Mouse (Mus musculus) kidney, adult 18-20 months (tissue): Measurements from ENCODE around the gene Reep3.

Experiments used
- DNase-seq: peaks from one replicate; pipeline ENCODE4 v3.0.0; 2021

Gene Reep3

DNA sequence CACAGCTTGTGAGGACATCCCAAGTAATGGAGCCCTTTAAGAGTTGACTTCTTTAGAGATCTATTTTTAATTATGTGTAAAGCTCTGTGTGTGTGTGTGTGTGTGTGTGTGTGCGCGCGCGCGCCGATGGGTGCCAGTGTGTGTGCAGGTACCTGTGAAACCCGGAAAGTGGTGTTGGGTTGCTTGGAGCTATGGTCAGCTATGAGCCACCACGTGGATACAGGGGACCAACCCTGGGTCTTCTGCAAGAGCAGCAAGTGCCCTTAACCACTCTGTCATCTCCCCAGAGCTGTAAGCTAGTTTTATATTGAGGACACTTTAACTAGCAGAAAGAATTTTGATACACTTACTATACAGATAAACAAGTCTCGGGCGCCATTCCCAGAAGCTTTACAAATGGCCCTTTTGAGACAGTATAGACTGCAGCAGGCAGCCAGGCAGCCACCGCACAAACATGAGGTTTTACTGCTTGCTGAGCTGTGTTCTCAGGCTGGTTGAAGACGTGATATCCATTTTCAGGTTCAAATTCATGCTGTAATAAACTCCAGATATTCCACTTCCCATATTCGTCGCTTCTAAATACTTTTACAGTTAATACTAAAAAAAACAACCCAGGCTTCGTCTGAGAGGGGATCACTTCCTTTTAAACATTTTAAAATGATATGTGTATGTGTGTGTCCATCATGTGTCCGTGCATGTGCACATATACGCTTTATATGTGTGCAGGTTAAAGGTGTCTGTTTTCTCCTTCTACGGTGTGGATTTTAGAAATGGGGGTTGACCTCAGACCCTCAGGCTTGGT is 15.3 kb downstream of the Reep3 start:
- DNase-seq: no peak

DNA sequence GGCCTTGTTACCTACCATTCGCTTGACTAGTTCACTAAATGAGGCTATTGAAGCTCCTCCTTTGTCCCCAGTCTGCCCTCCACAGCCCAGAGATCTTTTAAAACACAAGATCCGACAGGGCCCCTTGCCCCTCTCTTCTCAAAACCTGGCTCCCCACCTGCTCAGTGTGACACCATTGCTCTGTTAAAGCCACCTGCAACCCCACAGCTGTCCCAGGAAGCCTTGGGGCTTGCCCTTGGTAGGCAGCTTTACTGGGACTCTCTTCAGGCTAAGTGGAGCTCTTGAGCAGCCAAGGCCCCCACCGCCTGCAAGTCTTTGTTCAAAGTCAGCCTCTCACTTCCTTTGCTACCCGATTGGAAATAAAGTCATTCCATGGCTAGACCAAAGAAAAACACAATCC is 17.7 kb downstream of the Reep3 start:
- no peak for DNase-seq

- no peak for DNase-seq
Observed at GRCm38 (mm10) chr10:67075931-67076878, 20.5 kb downstream of the Reep3 start.

DNA sequence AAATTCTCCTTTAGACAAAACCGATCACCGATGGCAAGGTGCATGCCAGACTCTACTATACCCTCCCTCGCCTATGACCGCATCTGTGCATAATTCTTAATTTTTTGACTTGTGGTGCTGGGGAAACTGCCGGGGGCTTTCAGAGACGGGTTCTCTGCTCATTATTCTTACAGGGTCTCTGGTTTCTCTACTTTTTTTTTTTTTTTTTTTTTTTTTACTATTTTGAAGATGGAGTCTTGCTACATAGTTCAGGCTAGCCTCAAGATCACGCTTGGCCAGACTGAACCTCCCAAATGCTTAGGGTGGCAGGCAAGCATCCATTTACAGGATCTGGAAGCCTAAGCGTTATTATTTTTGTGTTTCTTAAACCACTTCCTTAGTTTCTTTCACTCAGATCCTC is 23.2 kb downstream of the Reep3 start:
- no peak for DNase-seq

DNA sequence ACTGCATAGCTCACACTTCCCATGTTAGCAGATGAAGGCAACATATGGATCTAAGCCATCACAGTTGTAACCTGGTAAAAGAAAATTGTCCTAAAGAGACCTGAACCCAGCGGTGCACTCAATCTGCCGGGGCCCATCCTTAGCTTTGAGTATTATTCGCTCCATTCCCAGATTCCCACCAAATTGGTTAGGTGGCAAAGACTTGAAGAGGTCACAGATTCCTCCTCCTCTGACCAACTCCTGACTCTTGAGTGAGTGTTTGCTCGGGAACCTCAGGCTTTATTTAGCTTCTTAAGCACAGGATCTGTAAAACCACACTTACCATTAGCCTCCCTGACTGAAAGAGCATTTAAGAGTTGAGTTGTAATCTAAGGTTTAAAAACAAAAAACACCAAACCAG is 24.1 kb downstream of the Reep3 start:
- DNase-seq: no peak

GRCm38 (mm10) chr10:67071884-67072283 is 24.9 kb downstream of the Reep3 start:
- no peak for DNase-seq

- DNase-seq: no peak
Observed at GRCm38 (mm10) chr10:67071389-67071788, 25.4 kb downstream of the Reep3 start.

GRCm38 (mm10) chr10:67069013-67069412 is 27.7 kb downstream of the Reep3 start:
- DNase-seq: no peak

- DNase-seq: no peak
Observed at GRCm38 (mm10) chr10:67066421-67066820, 30.3 kb downstream of the Reep3 start.

DNA sequence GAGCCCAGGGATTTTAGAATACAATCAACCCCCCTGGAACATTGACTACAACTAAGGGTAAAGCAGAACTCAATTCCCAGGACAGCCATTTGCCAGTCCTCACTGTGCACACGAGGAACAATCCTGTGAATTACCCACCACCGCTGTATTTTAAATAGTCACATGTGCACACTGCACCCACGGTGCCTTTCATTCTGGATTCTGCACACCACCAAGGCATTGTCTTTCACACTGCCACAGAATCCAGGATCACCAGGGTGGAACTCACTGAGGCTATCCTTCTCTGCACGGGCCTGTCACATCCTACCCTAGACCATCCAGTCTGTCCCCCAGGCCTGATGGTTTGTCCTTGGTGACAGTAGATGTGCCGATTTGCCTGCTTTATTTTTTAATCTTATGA is 30.8 kb downstream of the Reep3 start:
- DNase-seq: no peak

- DNase-seq: no peak
Observed at GRCm38 (mm10) chr10:67065277-67065887, 31.4 kb downstream of the Reep3 start.

DNA sequence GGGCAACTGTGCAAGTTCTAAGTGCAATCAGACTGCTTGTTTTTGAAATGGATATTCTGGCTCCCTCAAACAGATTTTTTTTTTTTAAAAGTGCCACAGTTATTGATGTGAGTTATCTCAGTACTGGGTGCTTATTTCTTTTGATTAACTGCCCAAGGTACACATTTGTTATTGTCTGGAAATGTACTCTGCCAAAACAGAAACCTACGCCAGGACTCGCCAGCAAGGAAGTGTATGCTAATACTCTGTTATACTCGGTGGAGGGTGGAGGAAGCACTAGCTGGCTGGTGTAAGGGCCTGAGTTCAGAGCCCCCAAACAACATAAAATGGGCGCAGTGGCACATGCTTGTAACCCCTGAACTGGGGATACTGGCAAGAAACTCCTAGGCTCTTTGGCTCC is 34.9 kb downstream of the Reep3 start:
- DNase-seq: no peak

DNA sequence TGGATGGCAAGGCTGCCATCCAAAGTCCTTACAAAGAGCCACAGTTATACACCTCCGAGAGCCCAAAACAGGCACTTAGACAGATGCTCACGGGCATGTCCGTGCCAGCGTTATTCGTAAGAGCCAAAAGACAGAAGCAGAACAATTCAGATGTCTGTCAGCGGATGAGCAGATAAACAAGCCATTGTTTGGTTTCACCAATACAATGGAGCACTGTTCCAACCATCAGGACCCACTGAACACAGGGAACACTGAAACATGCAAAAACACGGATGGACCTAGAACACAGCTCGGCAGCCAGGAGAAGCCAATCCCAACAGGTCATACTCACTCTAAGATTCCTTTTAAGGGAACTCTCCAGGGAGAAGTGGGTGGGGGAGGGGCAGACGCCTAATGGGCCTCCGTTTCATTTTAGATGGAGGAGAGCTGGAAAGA is 35.4 kb downstream of the Reep3 start:
- DNase-seq: no peak

GRCm38 (mm10) chr10:67058702-67059101 is 38.0 kb downstream of the Reep3 start:
- DNase-seq: no peak

- peak; percentile 70 for DNase-seq
Observed at GRCm38 (mm10) chr10:67058297-67058696, 38.4 kb downstream of the Reep3 start.

DNA sequence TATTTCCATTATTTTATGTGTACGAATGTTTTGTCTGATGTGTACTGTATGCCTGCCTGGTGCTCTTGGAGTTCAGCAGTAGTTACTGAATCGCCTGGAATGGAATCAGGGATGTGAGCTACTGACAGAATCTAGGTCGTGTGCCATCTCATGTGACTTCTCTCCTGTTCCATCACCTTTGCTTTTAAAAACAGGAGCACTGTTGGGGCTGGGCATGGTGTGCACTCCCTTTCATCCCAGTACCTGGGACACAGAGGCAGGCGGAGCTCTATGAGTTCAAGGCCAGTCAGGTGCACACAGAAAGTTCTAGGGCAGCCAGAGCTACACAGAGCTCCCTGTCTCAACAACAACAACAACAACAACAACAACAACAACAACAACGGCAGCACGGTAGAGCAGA is 39.0 kb downstream of the Reep3 start:
- DNase-seq: no peak

DNA sequence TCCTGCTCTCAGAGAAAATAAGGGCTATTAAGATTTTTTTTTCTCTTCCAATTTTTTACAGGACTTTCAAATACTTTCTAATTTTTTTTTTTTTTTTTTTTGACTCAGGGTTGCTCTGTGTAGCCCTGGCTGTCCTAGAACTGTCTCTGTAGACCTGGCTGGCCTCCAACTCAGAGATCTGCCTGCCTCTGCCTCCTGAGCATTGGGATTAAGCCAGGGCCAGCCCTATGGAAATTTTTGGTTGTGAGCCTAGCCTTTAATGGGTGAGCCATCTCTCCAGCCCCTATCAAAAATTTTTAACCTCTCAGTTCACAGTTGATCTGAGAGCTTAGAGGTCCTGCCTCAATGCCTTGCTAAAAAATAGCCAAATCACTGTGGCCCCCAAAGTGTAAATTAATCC is 39.5 kb downstream of the Reep3 start:
- no peak for DNase-seq

DNA sequence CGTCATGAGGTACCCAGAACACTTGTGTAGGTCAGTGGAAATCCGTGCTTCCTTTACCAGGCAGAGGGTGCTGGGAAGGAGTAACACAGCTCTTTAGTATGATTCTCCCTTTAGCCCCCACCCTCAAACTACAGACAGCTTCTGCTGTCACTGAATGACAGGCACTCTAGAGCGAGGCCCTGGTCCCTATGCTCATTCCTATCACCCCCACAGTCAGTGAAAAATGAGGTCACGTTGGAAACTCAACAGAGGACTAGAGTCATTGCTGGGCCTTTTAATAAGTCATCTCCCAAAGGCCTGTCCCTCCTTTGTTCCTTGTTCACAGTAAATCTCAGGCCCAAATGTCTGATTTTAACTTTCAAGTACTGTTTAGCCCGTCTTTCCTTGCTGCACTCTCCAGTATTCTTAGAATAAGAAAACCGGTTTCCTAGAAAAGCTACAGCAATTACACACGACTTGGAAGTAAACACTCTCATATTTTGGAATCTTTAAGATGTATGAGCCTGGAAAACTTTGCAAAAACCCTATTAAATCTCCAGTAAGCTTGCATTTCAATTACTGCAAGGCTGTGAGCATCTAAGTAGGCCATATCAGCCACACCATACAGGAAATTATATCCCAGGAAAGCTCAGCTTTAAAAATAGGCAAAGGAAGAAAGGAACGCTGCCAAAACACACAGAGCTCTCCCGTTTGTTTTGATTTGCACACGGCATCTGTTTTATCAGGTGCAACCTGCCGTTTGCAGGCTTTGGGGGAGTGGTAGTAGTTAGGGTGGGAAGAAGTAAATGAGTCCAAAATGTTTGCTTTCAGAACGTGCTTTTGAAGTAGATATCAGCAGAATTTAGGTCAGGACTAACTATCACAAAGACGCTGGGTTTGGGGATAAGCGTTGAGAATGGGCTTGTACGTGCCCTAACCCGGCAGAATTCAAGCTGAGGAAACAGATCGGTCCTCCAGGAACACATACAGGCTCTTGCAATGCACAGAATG is 40.6 kb downstream of the Reep3 start:
- no peak for DNase-seq

GRCm38 (mm10) chr10:67053475-67053874 is 43.3 kb downstream of the Reep3 start:
- DNase-seq: no peak

DNA sequence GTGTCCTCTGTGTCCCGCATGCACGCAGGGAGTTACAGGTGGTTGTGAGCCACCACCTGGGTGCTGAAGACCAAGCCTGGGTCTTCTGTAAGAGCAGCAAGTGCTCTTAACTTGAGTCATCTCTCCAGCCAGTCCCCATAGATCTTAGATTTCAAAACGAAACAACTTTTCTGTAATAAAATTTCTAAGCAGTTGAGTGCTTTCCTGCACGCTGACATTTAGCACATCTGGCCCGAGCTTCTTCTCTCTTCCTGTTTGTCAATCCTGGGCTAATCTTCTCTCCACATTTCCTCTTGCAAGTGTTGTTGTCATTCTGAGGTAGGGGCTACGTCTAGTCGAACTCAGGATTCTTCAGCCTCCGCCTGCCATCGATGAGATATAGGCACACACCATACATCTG is 44.3 kb downstream of the Reep3 start:
- DNase-seq: no peak

DNA sequence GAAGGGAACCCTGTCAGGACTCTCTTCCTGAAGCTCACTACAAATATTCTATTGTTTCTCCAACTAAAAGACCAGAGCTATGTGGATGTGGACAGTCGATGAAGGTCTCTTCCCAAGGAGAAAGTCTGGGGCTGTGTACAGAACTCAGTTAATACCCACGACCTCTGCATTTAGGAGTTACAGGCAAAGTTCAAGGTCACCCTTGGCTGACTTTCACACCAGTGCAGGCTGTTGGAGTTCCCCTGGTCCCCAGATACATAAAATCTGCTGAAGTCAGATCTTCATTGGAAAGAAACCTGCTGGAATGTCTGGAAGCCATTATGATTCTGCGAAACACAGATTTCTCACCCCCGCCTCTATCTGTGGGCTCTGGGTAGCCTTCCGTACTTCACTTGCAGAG is 45.3 kb downstream of the Reep3 start:
- DNase-seq: no peak

DNA sequence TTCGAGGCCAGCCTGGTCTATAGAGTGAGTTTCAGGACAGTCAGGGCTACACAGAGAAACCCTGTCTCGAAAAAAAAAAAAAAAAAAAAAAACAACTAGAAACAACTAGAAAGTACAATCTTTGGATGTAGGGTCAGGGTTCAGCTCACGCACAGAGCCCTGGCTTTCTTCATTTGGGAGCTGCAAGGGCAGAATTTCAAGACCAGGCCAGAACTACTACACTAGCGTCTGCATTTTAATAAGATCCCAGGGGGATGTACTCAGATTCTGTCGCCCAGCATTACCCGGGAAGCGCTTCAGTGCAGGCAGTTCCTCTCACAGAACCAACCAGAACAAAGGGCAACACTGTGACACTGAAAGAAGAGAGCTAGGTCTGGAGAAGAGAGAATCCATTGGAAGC is 46.0 kb downstream of the Reep3 start:
- DNase-seq: no peak
